Mouse (Mus musculus): ENCODE results near the gene Mgl2. TPM values are rescaled to one million over a fixed set of nuclear protein-coding genes. Genes with fewer than 3 reads are reported as not detected.
A peak's percentile ranks its signal among the peaks of the same experiment; 100 is the strongest.

Mgl2 gene
- polyA plus RNA-seq, 1 experiment: 0.37 TPM

DNA sequence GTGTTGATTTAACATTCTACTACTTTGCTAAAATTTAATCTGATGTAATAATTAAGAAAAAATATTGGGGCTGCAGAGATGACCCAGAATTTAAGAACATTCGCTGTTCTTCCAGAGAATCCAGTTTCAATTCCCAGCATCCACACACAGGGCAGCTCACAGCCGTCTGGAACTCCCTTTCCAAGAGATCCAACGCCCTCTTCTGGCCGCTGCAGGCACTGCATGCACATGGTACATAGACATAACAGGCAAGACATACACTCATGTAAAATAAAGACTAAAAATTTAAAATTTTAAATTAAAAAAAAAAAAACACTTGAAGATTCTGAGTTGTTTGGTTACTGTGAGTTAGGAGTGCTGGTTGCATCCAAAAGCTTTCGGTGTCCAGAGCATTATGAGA is 42.2 kb downstream of the Mgl2 start:
- Histone ChIP-seq H3K27me3 (ENCODE audit: control insufficient read depth, insufficient read depth, low read length, poor library complexity, severe bottlenecking) (no peaks in the 10 kb centered on the region), H3K9me3 (replicated peaks; ENCODE audit: control insufficient read depth, insufficient read depth, low read length, poor library complexity, severe bottlenecking) (no peaks in the 10 kb centered on the region), H3K4me3 (ENCODE audit: low read depth, low read length) (no peak overlapping the region), H3K9ac (ENCODE audit: low read depth, poor library complexity, severe bottlenecking) (no peak overlapping the region), H3K27ac (ENCODE audit: insufficient read depth, low read length) (no peak overlapping the region), H3K4me1 (ENCODE audit: control insufficient read depth, insufficient read depth, low read length) (no peaks in the 10 kb centered on the region), H3K36me3 (ENCODE audit: control insufficient read depth, insufficient read depth, low read length, poor library complexity, severe bottlenecking) (no peaks in the 10 kb centered on the region)
- TF ChIP-seq POLR2A (IDR thresholded peaks at IDR 0.05; ENCODE audit: insufficient read depth, low read length) (no peak), CTCF (IDR thresholded peaks at IDR 0.05; ENCODE audit: low read depth, low read length) (peak; percentile 38)

DNA sequence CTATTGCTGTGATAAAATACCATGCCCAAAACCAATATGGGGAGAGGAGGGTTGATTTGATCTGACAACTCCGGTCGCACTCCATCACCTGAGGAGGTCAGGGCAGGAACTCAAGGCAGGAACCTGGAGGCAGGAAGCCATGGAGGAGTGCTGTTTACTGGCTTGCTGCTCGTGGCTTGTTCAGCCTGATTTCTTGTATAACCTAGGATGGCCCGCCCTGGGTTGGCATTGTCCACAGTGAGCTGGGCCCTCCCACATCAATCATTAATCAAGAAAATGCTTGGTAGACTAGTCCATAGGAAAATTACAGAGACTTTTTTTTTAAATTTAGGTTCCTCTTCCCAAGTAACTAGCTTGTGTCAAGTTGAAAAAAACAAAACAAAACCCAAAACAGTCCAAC is 44.4 kb downstream of the Mgl2 start:
- Histone ChIP-seq H3K27ac (ENCODE audit: insufficient read depth, low read length) (no peak overlapping the region), H3K4me3 (ENCODE audit: low read depth, low read length) (no peak overlapping the region), H3K9me3 (replicated peaks; ENCODE audit: control insufficient read depth, insufficient read depth, low read length, poor library complexity, severe bottlenecking) (no peaks in the 10 kb centered on the region), H3K4me1 (ENCODE audit: control insufficient read depth, insufficient read depth, low read length) (no peaks in the 10 kb centered on the region), H3K36me3 (ENCODE audit: control insufficient read depth, insufficient read depth, low read length, poor library complexity, severe bottlenecking) (no peaks in the 10 kb centered on the region), H3K27me3 (ENCODE audit: control insufficient read depth, insufficient read depth, low read length, poor library complexity, severe bottlenecking) (no peaks in the 10 kb centered on the region), H3K9ac (ENCODE audit: low read depth, poor library complexity, severe bottlenecking) (no peak overlapping the region)
- TF ChIP-seq CTCF (IDR thresholded peaks at IDR 0.05; ENCODE audit: low read depth, low read length) (no peak), POLR2A (IDR thresholded peaks at IDR 0.05; ENCODE audit: insufficient read depth, low read length) (no peak), EP300 (IDR thresholded peaks at IDR 0.05; ENCODE audit: insufficient read depth, low read depth, low read length) (no peak)

DNA sequence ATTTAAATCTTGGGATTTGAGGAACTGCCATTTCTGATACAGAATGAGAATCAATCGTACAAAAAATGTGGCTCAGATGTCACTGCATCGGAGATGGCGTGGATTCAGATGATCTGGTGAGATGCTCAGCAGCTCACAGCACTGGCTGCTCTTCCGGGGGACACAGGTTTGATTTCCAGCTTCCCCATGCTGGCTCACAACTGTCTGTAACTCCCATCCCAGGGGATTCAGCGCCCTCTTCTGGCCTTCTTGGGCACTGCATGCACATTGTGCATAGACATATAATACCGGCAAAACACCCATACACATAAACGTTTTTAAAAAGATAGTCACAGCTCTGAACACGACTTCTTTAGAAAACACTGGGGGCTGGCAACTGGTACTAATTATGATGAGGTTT is 47.5 kb downstream of the Mgl2 start:
- no peak overlapping the region for H3K27ac ChIP-seq (ENCODE audit: insufficient read depth, low read length)
- H3K9ac ChIP-seq (ENCODE audit: low read depth, poor library complexity, severe bottlenecking): no peak overlapping the region
- H3K27me3 ChIP-seq (ENCODE audit: control insufficient read depth, insufficient read depth, low read length, poor library complexity, severe bottlenecking): no peaks in the 10 kb centered on the region
- no peak overlapping the region for H3K4me3 ChIP-seq (ENCODE audit: low read depth, low read length)
- no peak for TF ChIP-seq POLR2A (IDR thresholded peaks at IDR 0.05; ENCODE audit: insufficient read depth, low read length)
- TF ChIP-seq CTCF (IDR thresholded peaks at IDR 0.05; ENCODE audit: low read depth, low read length): peak; percentile 72
- no peaks in the 10 kb centered on the region for H3K36me3 ChIP-seq (ENCODE audit: control insufficient read depth, insufficient read depth, low read length, poor library complexity, severe bottlenecking)
- H3K9me3 ChIP-seq (replicated peaks; ENCODE audit: control insufficient read depth, insufficient read depth, low read length, poor library complexity, severe bottlenecking): no peaks in the 10 kb centered on the region
- no peaks in the 10 kb centered on the region for H3K4me1 ChIP-seq (ENCODE audit: control insufficient read depth, insufficient read depth, low read length)

DNA sequence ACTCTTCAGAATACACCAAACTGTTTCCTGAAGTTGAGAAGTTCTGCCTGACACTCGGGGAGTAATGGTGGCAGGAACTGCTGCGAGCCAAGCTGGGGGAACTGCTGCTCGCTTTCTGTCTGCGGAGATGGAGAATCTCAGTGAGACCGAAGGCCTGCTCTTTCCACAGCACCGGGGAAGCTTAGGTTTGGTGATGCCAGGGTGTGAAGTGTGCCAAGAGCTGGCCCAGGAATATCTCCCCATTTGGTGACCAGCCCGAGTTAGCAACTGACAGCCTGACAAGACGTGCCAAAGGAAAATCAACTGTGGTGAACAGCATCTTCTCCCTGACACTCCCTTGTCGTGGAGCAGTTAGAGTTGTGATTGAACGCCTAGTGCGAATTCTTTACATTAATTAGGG is 48.2 kb downstream of the Mgl2 start:
- Histone ChIP-seq H3K27ac (ENCODE audit: insufficient read depth, low read length) (no peak overlapping the region), H3K4me3 (ENCODE audit: low read depth, low read length) (no peak overlapping the region), H3K27me3 (ENCODE audit: control insufficient read depth, insufficient read depth, low read length, poor library complexity, severe bottlenecking) (no peaks in the 10 kb centered on the region), H3K36me3 (ENCODE audit: control insufficient read depth, insufficient read depth, low read length, poor library complexity, severe bottlenecking) (no peaks in the 10 kb centered on the region), H3K9me3 (replicated peaks; ENCODE audit: control insufficient read depth, insufficient read depth, low read length, poor library complexity, severe bottlenecking) (no peaks in the 10 kb centered on the region), H3K9ac (ENCODE audit: low read depth, poor library complexity, severe bottlenecking) (no peak overlapping the region), H3K4me1 (ENCODE audit: control insufficient read depth, insufficient read depth, low read length) (no peaks in the 10 kb centered on the region)
- no peak for TF ChIP-seq POLR2A (IDR thresholded peaks at IDR 0.05; ENCODE audit: insufficient read depth, low read length)
- TF ChIP-seq CTCF (IDR thresholded peaks at IDR 0.05; ENCODE audit: low read depth, low read length): no peak
- no peak for TF ChIP-seq EP300 (IDR thresholded peaks at IDR 0.05; ENCODE audit: insufficient read depth, low read depth, low read length)

DNA sequence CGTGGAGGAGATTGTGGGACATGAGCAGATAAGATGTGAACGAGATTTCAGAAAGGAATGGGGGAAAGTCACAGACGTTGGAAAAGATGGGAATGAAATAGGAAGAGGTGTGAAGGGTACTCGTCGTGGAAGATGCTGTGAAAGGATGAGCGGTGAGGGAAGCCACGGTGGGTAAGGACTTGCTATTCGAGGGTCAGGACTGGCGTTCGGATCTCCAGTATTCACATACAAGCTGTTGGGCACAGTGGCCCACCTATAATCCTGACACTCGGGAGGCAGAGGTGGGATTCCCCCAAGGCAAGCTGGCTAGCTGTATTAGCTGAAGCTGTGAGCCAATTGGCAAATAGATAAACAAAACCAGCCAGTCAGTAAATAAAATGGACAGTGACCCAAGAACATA is 48.6 kb downstream of the Mgl2 start:
- Histone ChIP-seq H3K4me1 (ENCODE audit: control insufficient read depth, insufficient read depth, low read length) (no peaks in the 10 kb centered on the region), H3K27ac (ENCODE audit: insufficient read depth, low read length) (no peak overlapping the region), H3K4me3 (ENCODE audit: low read depth, low read length) (no peak overlapping the region), H3K9ac (ENCODE audit: low read depth, poor library complexity, severe bottlenecking) (no peak overlapping the region), H3K27me3 (ENCODE audit: control insufficient read depth, insufficient read depth, low read length, poor library complexity, severe bottlenecking) (no peaks in the 10 kb centered on the region), H3K9me3 (replicated peaks; ENCODE audit: control insufficient read depth, insufficient read depth, low read length, poor library complexity, severe bottlenecking) (no peaks in the 10 kb centered on the region), H3K36me3 (ENCODE audit: control insufficient read depth, insufficient read depth, low read length, poor library complexity, severe bottlenecking) (no peaks in the 10 kb centered on the region)
- TF ChIP-seq CTCF (IDR thresholded peaks at IDR 0.05; ENCODE audit: low read depth, low read length) (no peak), POLR2A (IDR thresholded peaks at IDR 0.05; ENCODE audit: insufficient read depth, low read length) (no peak), EP300 (IDR thresholded peaks at IDR 0.05; ENCODE audit: insufficient read depth, low read depth, low read length) (no peak)

DNA sequence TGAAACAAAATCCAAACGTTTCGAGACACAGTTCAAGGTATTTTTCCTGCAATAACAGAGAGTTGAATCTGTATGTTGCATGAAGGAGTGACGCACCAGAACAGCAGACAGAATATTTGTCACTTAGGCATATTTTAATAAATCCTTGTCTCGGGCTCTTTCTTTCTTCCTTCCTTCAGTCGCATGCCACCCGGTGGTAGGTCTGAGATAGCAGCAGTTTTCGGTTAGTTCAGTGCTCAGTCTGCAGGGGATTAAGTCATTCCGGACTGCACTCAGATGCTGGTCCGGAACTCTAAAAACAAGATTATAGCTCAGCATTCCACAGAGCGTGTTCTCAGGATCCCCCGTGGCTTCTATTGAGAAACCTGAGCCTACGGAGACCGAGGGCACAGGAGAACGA is 49.3 kb downstream of the Mgl2 start:
- H3K27ac ChIP-seq (ENCODE audit: insufficient read depth, low read length): no peak overlapping the region
- no peak overlapping the region for H3K4me3 ChIP-seq (ENCODE audit: low read depth, low read length)
- H3K27me3 ChIP-seq (ENCODE audit: control insufficient read depth, insufficient read depth, low read length, poor library complexity, severe bottlenecking): no peaks in the 10 kb centered on the region
- H3K9ac ChIP-seq (ENCODE audit: low read depth, poor library complexity, severe bottlenecking): no peak overlapping the region
- no peaks in the 10 kb centered on the region for H3K4me1 ChIP-seq (ENCODE audit: control insufficient read depth, insufficient read depth, low read length)
- TF ChIP-seq EP300 (IDR thresholded peaks at IDR 0.05; ENCODE audit: insufficient read depth, low read depth, low read length) (no peak), CTCF (IDR thresholded peaks at IDR 0.05; ENCODE audit: low read depth, low read length) (no peak), POLR2A (IDR thresholded peaks at IDR 0.05; ENCODE audit: insufficient read depth, low read length) (no peak)
- H3K9me3 ChIP-seq (replicated peaks; ENCODE audit: control insufficient read depth, insufficient read depth, low read length, poor library complexity, severe bottlenecking): no peaks in the 10 kb centered on the region
- H3K36me3 ChIP-seq (ENCODE audit: control insufficient read depth, insufficient read depth, low read length, poor library complexity, severe bottlenecking): no peaks in the 10 kb centered on the region

Data from ES-Bruce4 (cell line).